Mouse (Mus musculus): ENCODE results near the gene Gm5941. TPM values are rescaled to one million over a fixed set of nuclear protein-coding genes. Genes with fewer than 3 reads are reported as not detected.
"Not testable (repeated sequence)": the region's sequence is repeated elsewhere in the genome, so short reads cannot be mapped to it uniquely, and the experiment has no call there.

Gene Gm5941
- total RNA-seq (2021), result not detected
- long read RNA-seq, result 0 reads

- not testable (repeated sequence) for DNase-seq (ENCODE audit: low spot score in 2 of 2)
Measured at GRCm38 (mm10) chrX:92489649-92490048, at the start of gene Gm5941. Gene Gm5941, plus strand, starts transcription at chrX:92489949.

DNA sequence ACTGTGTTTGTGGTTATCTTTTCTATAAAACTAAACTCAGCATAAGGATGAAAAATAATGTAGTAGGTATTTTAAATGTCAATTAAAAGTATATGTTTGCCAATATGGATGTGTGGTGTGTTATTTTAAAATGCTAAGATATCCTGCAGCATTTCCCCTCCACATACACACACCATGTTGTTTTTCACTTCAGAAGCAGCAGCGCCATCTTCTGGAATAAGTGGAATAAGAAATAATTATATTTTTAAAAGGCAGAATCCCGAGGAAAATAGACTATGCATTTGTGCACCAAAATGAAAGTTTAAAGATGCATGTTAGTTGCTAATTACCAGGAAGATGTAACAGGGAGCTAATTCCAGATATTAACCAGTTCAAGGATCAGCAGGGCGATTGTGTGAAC, 29.3 kb upstream of the Gm5941 start:
- DNase-seq (ENCODE audit: low spot score in 2 of 2), result no peak

GRCm38 (mm10) chrX:92464773-92465172, 25.0 kb upstream of the Gm5941 start:
- no peak for DNase-seq (ENCODE audit: low spot score in 2 of 2)

GRCm38 (mm10) chrX:92498254-92498653, 8.5 kb downstream of the Gm5941 start:
- DNase-seq (ENCODE audit: low spot score in 2 of 2), result no peak

- no peak for DNase-seq (ENCODE audit: low spot score in 2 of 2)
Measured at GRCm38 (mm10) chrX:92527826-92528225, 38.1 kb downstream of the Gm5941 start.

Other genes starting within 250 kb of the Gm5941 start
- not detected for gene Mageb18, start 109.6 kb downstream of the Gm5941 start, total RNA-seq (2021)

All from layer of hippocampus, postnatal 10 days (tissue).